In the genomic region with DNA sequence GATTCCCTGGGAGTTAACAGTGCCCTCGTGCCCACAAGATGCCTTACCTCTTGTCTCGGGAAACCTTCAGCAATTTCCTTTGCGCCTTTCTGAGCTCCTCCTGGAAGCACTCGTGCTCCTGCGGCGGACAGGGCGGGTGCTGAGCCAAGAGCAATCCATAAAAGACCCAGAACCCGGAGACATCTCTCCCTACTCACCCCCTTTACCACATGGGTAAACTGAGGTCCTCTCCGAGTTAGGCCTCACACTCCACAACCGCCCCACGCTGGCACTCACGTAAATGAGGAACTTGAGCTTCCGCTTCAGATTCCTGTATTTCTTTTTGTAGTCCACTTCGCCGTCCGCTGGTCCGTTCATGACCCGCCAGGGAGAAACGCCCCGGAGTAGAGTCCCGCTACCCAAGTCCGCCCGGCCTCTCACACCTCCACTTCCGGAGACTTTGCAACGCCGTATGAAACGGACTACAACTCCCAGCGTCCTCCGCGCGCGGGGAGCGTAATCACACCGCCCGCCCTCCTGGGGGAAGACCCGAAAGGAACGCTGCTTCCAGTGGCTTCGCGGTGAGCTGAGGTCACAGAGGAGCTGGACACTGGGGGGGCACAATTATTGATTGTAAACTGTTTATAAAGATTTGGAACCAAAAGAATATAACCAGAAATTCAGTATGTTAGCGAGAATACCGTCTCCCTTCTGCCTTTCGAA, we compare ENCODE assay signal across 7 mouse cellular contexts. TPM values are rescaled to one million over a fixed set of nuclear protein-coding genes. Genes with fewer than 3 reads are reported as not detected.
DNase-seq lines count a peak whose midpoint lies in the region; ATAC-seq lines count a peak whose summit lies in the region.

A gene (plus strand): TSS at position 544 of the 702 bp plus-strand sequence.

- peak within 1 kb of the TSS; percentile 83 for H3K4me2 ChIP-seq in midbrain, embryonic 13.5 days (replicated peaks)

- WGBS in embryonic facial prominence, embryonic 10.5 days, result 3% methylated on average over 42 of the region's 42 CpGs
- 3% methylated on average over 42 of the region's 42 CpGs for WGBS in limb, embryonic 10.5 days
- 3% methylated on average over 42 of the region's 42 CpGs for WGBS in midbrain, embryonic 13.5 days

- no peaks in the 10 kb centered on the region for H3K27me3 ChIP-seq in embryonic facial prominence, embryonic 10.5 days (replicated peaks; ENCODE audit: low read depth, poor library complexity, severe bottlenecking)
- H3K27me3 ChIP-seq in limb, embryonic 10.5 days (ENCODE audit: low read depth, poor library complexity, severe bottlenecking), result no peaks in the 10 kb centered on the region
- no peaks in the 10 kb centered on the region for H3K27me3 ChIP-seq in midbrain, embryonic 13.5 days

- H3K36me3 ChIP-seq in embryonic facial prominence, embryonic 10.5 days (replicated peaks), result peaks cover 77% of the 10 kb centered on the region
- H3K36me3 ChIP-seq in limb, embryonic 10.5 days, result peaks cover 80% of the 10 kb centered on the region
- H3K36me3 ChIP-seq in midbrain, embryonic 13.5 days, result peaks cover 60% of the 10 kb centered on the region

- no peaks in the 10 kb centered on the region for H3K9me3 ChIP-seq in embryonic facial prominence, embryonic 10.5 days
- no peaks in the 10 kb centered on the region for H3K9me3 ChIP-seq in limb, embryonic 10.5 days (replicated peaks)
- H3K9me3 ChIP-seq in midbrain, embryonic 13.5 days, result no peaks in the 10 kb centered on the region

- peaks cover 43% of the 10 kb centered on the region for H3K4me1 ChIP-seq in embryonic facial prominence, embryonic 10.5 days
- H3K4me1 ChIP-seq in limb, embryonic 10.5 days, result peaks cover 33% of the 10 kb centered on the region
- H3K4me1 ChIP-seq in midbrain, embryonic 13.5 days (replicated peaks), result peaks cover 30% of the 10 kb centered on the region

- H3K4me3 ChIP-seq in embryonic facial prominence, embryonic 10.5 days, result peak within 1 kb of the TSS; percentile 76
- peak within 1 kb of the TSS; percentile 74 for H3K4me3 ChIP-seq in limb, embryonic 10.5 days
- H3K4me3 ChIP-seq in midbrain, embryonic 13.5 days (replicated peaks), result peak within 1 kb of the TSS; percentile 66

- peak; percentile 97 for DNase-seq in adrenal gland, postnatal 10 days
- DNase-seq in embryonic facial prominence, embryonic 10.5 days (ENCODE audit: low spot score), result peak; percentile 96
- DNase-seq in kidney, adult 11 months, result peak; percentile 94
- peak; percentile 97 for DNase-seq in limb, embryonic 10.5 days (ENCODE audit: low spot score)
- peak; percentile 93 for DNase-seq in spleen, adult 12 weeks (ENCODE audit: low spot score)

- peak; percentile 87 for ATAC-seq in granulocyte monocyte progenitor cell, adult 5-6 weeks (replicated peaks; ENCODE audit: poor library complexity, severe bottlenecking)
- peak; percentile 90 for ATAC-seq in midbrain, embryonic 13.5 days

- H3K9ac ChIP-seq in midbrain, embryonic 13.5 days (replicated peaks), result peak within 1 kb of the TSS; percentile 66

- H3K27ac ChIP-seq in embryonic facial prominence, embryonic 10.5 days (replicated peaks), result peak within 1 kb of the TSS; percentile 93
- peak within 1 kb of the TSS; percentile 92 for H3K27ac ChIP-seq in limb, embryonic 10.5 days
- H3K27ac ChIP-seq in midbrain, embryonic 13.5 days, result peak within 1 kb of the TSS; percentile 84

RNA-seq across cellular contexts. Expression of the gene that starts here (rescaled TPM):
- 10 to 100 TPM; 21.2 to 28.6 TPM for total RNA-seq in adrenal gland, postnatal 10 days (2021)
- polyA plus RNA-seq in embryonic facial prominence, embryonic 10.5 days (2016; fragmentation: Nextera tagmentation; extraction: Ambion mirVana), result 49.3 and 57.0 TPM in 2 replicates
- 62.2 and 65.9 TPM in 2 replicates for total RNA-seq in granulocyte monocyte progenitor cell, adult 5-6 weeks (2014; fragmentation: Nextera tagmentation)
- total RNA-seq in granulocyte monocyte progenitor cell, adult 5-6 weeks (2017), result 168 and 171 TPM in 2 replicates
- polyA plus RNA-seq in limb, embryonic 10.5 days (2016; fragmentation: Nextera tagmentation; extraction: Ambion mirVana), result 51.9 and 57.2 TPM in 2 replicates
- polyA plus RNA-seq in midbrain, embryonic 13.5 days (2015; fragmentation: Nextera tagmentation; extraction: Ambion mirVana), result 26.8 and 28.5 TPM in 2 replicates

Comparison
In these comparisons a context has a peak if more than half of its experiments do, and no peak if none do; other contexts are left out.
1. Peak in every context shown above with its lines: DNase-seq, ATAC-seq, H3K4me3 ChIP-seq and H3K27ac ChIP-seq.